Mouse (Mus musculus) gastrocnemius, postnatal 10 days (tissue): ENCODE measurements at regions not wholly inside any gene's neighbourhood (a gene's known extent, or its start where the extent isn't known, plus 50 kb on each side); places are given as distances from the start of the nearest gene placed in this dataset.
"Not testable (repeated sequence)": the region's sequence is repeated elsewhere in the genome, so short reads cannot be mapped to it uniquely, and the experiment has no call there.

Experiments
- DNase-seq: peaks from one replicate; pipeline ENCODE4 v3.0.0; 2021; ENCODE audit warnings: mixed read lengths

- no peak for DNase-seq
These were observed 574.4 kb downstream of the Cypt12 start for GRCm38 (mm10) chr3:18522562-18522961.

- DNase-seq: no peak
These were observed 575.8 kb downstream of the Cypt12 start for GRCm38 (mm10) chr3:18524011-18524410.

GRCm38 (mm10) chr3:18557201-18557600, 609.0 kb downstream of the Cypt12 start:
- DNase-seq: no peak

- DNase-seq: no peak
These were observed 612.1 kb downstream of the Cypt12 start for GRCm38 (mm10) chr3:18560282-18560785.

- not testable (repeated sequence) for DNase-seq
These were observed 632.9 kb downstream of the Cypt12 start for GRCm38 (mm10) chr3:18580911-18581626.

- no peak for DNase-seq
These were observed 672.4 kb downstream of the Cypt12 start for GRCm38 (mm10) chr3:18620608-18621007.

- peak; percentile 14 for DNase-seq
These were observed 675.7 kb downstream of the Cypt12 start for GRCm38 (mm10) chr3:18623831-18624304.

- peak; percentile 34 for DNase-seq
These were observed 676.4 kb downstream of the Cypt12 start for GRCm38 (mm10) chr3:18624381-18625145.

GRCm38 (mm10) chr3:18625395-18626328, 677.5 kb downstream of the Cypt12 start:
- DNase-seq: peak; percentile 22

GRCm38 (mm10) chr3:18626375-18626774, 678.2 kb downstream of the Cypt12 start:
- no peak for DNase-seq

GRCm38 (mm10) chr3:18626820-18627219, 678.6 kb downstream of the Cypt12 start:
- DNase-seq: no peak

- no peak for DNase-seq
These were observed 681.0 kb downstream of the Cypt12 start for GRCm38 (mm10) chr3:18629233-18629632.

GRCm38 (mm10) chr3:18631601-18632000, 683.4 kb downstream of the Cypt12 start:
- no peak for DNase-seq

GRCm38 (mm10) chr3:18634855-18635254, 686.6 kb downstream of the Cypt12 start:
- DNase-seq: no peak

GRCm38 (mm10) chr3:18637553-18637952, 689.3 kb downstream of the Cypt12 start:
- DNase-seq: no peak

- no peak for DNase-seq
These were observed 692.1 kb downstream of the Cypt12 start for GRCm38 (mm10) chr3:18640286-18640685.

GRCm38 (mm10) chr3:18641688-18642087, 693.5 kb downstream of the Cypt12 start:
- no peak for DNase-seq

GRCm38 (mm10) chr3:18643408-18644035, 695.3 kb downstream of the Cypt12 start:
- no peak for DNase-seq

GRCm38 (mm10) chr3:18645481-18645880, 697.3 kb downstream of the Cypt12 start:
- no peak for DNase-seq

- no peak for DNase-seq
These were observed 697.7 kb downstream of the Cypt12 start for GRCm38 (mm10) chr3:18645927-18646326.

GRCm38 (mm10) chr3:18653557-18653956, 705.3 kb downstream of the Cypt12 start:
- no peak for DNase-seq

- no peak for DNase-seq
These were observed 717.5 kb downstream of the Cypt12 start for GRCm38 (mm10) chr3:18665738-18666137.
